In genomic region chr10:86100281-86100851, GRCm38 (mm10) we compare ENCODE assay signal across 12 mouse cellular contexts.
A peak's percentile ranks its signal among the peaks of the same experiment; 100 is the strongest.
DNase-seq lines count a peak whose midpoint lies in the region; ATAC-seq lines count a peak whose summit lies in the region.
"Had no signal": no experiment of that assay in that cellular context is flagged by ENCODE, and none has a peak within 500 bp of the region (broad histone marks: within the 10 kb centered on the region; RNA-seq: fewer than 3 reads in every experiment).

No protein-coding gene starts in this region.

- no peak for DNase-seq in forebrain, embryonic 14.5 days (ENCODE audit: low spot score)
- peak; percentile 24 to 44 for DNase-seq in layer of hippocampus, postnatal 14 days (ENCODE audit: low spot score in 2 of 2)
- DNase-seq in layer of hippocampus, adult 11-12 months (ENCODE audit: low spot score): no peak
- peak; percentile 99 for DNase-seq in NIH3T3 (ENCODE audit: low read depth)
- DNase-seq in heart, postnatal 10 days: peak; percentile 62 to 71
- DNase-seq in c-Kit-positive CD71-positive TER-119-positive erythroid progenitor cells, embryonic 14.5 days (ENCODE audit: low spot score): no peak
- DNase-seq: liver, postnatal 0 days had no signal

- peak; percentile 57; the same call in 1 of the 2 replicates for ATAC-seq in forebrain, embryonic 16.5 days
- ATAC-seq in forebrain, embryonic 14.5 days: no peak
- no peak for ATAC-seq in forebrain, embryonic 15.5 days (replicated peaks)
- ATAC-seq: activated CD4-positive, CD25-positive, alpha-beta regulatory T cell, adult 4 months; inflammation-experienced regulatory T-cells, adult 6 months; liver, postnatal 0 days had no signal

- H3K4me3 ChIP-seq in forebrain, embryonic 16.5 days (replicated peaks; ENCODE audit: low read length): no peak overlapping the region
- H3K4me3 ChIP-seq in forebrain, embryonic 14.5 days (ENCODE audit: low read depth, low read length): no peak overlapping the region
- H3K4me3 ChIP-seq in forebrain, embryonic 15.5 days: no peak overlapping the region

- H3K27ac ChIP-seq in forebrain, embryonic 16.5 days (ENCODE audit: low read length): no peak overlapping the region
- H3K27ac ChIP-seq in forebrain, embryonic 14.5 days (ENCODE audit: low read depth, low read length): no peak overlapping the region
- H3K27ac ChIP-seq in forebrain, embryonic 15.5 days (replicated peaks): no peak overlapping the region

- H3K36me3 ChIP-seq in forebrain, embryonic 16.5 days (ENCODE audit: control insufficient read depth, insufficient read depth): no peaks in the 10 kb centered on the region
- H3K36me3 ChIP-seq in forebrain, embryonic 14.5 days (ENCODE audit: control insufficient read depth, insufficient read depth, low read length): no peaks in the 10 kb centered on the region
- H3K36me3 ChIP-seq in forebrain, embryonic 15.5 days: no peaks in the 10 kb centered on the region

- no peaks in the 10 kb centered on the region for H3K4me1 ChIP-seq in forebrain, embryonic 16.5 days (replicated peaks; ENCODE audit: control insufficient read depth, insufficient read depth, low read length)
- no peaks in the 10 kb centered on the region for H3K4me1 ChIP-seq in forebrain, embryonic 14.5 days (ENCODE audit: control insufficient read depth, insufficient read depth, low read length)
- H3K4me1 ChIP-seq in forebrain, embryonic 15.5 days: no peaks in the 10 kb centered on the region

- no peaks in the 10 kb centered on the region for H3K9me3 ChIP-seq in forebrain, embryonic 16.5 days (ENCODE audit: control insufficient read depth, low read length)
- peaks cover 3% of the 10 kb centered on the region for H3K9me3 ChIP-seq in forebrain, embryonic 14.5 days (replicated peaks; ENCODE audit: control insufficient read depth, low read length)
- H3K9me3 ChIP-seq in forebrain, embryonic 15.5 days: no peaks in the 10 kb centered on the region

- H3K4me2 ChIP-seq in forebrain, embryonic 16.5 days (ENCODE audit: low read length): no peak overlapping the region
- no peak overlapping the region for H3K4me2 ChIP-seq in forebrain, embryonic 14.5 days (ENCODE audit: low read length)
- H3K4me2 ChIP-seq in forebrain, embryonic 15.5 days (replicated peaks): no peak overlapping the region

- intact Hi-C loops in heart, postnatal 10 days (cut with DNase I): no loop called here

- no peak overlapping the region for H3K9ac ChIP-seq in forebrain, embryonic 16.5 days (replicated peaks; ENCODE audit: low read depth, low read length)
- no peak overlapping the region for H3K9ac ChIP-seq in forebrain, embryonic 14.5 days (ENCODE audit: low read length)
- no peak overlapping the region for H3K9ac ChIP-seq in forebrain, embryonic 15.5 days (replicated peaks)
- H3K9ac ChIP-seq: liver, postnatal 0 days had no signal

- 68% methylated on average over 3 of the region's 3 CpGs for WGBS in forebrain, embryonic 16.5 days
- WGBS in forebrain, embryonic 14.5 days: 84% methylated on average over 3 of the region's 3 CpGs
- WGBS in forebrain, embryonic 15.5 days: 72% methylated on average over 3 of the region's 3 CpGs

- H3K27me3 ChIP-seq in forebrain, embryonic 16.5 days (replicated peaks; ENCODE audit: control insufficient read depth, insufficient read depth, low read length): no peaks in the 10 kb centered on the region
- H3K27me3 ChIP-seq in forebrain, embryonic 14.5 days (replicated peaks; ENCODE audit: control insufficient read depth, insufficient read depth, low read length): no peaks in the 10 kb centered on the region
- no peaks in the 10 kb centered on the region for H3K27me3 ChIP-seq in forebrain, embryonic 15.5 days
- H3K27me3 ChIP-seq: CH12.LX had no signal

Comparison
In these comparisons a context has a peak if more than half of its experiments do, and no peak if none do; other contexts are left out.
1. DNase-seq: peak in layer of hippocampus, postnatal 14 days (2 of 2), NIH3T3 (single experiment) and heart, postnatal 10 days (2 of 2); none in forebrain, embryonic 14.5 days (single experiment), layer of hippocampus, adult 11-12 months (single experiment) and c-Kit-positive CD71-positive TER-119-positive erythroid progenitor cells, embryonic 14.5 days (single experiment).